Mouse (Mus musculus) limb, embryonic 10.5 days (tissue): ENCODE results near the gene Synpr. TPM values are rescaled to one million over a fixed set of nuclear protein-coding genes. Genes with fewer than 3 reads are reported as not detected.

Source experiments
- DNase-seq: peaks from one replicate; pipeline ENCODE4 v3.0.0-alpha.2; 2017; ENCODE audit warnings: low spot score
- H3K27ac ChIP-seq: fragments of 300-500 bp; sonication (generic); 2 replicates; pipeline ENCODE4 v1.5.1; 2016; ENCODE audit warnings: mild to moderate bottlenecking
- H3K27me3 ChIP-seq: fragments of 300-500 bp; sonication (generic); 2 replicates; pipeline ENCODE4 v1.6.1; 2016; ENCODE audit warnings: low read depth, mild to moderate bottlenecking; ENCODE audit not compliant: poor library complexity, severe bottlenecking
- H3K36me3 ChIP-seq: fragments of 300-500 bp; sonication (generic); 2 replicates; pipeline ENCODE4 v1.6.1; 2016; ENCODE audit warnings: mild to moderate bottlenecking, moderate library complexity
- H3K4me1 ChIP-seq: fragments of 300-500 bp; sonication (generic); 2 replicates; pipeline ENCODE4 v1.6.1; 2016
- H3K4me3 ChIP-seq: fragments of 300-500 bp; sonication (generic); 2 replicates; pipeline ENCODE4 v1.5.1; 2016; ENCODE audit warnings: mild to moderate bottlenecking, moderate library complexity
- H3K9me3 ChIP-seq: fragments of 300-500 bp; sonication (generic); replicated peaks from 2 replicates; pipeline ENCODE4 v1.6.1; 2016; ENCODE audit warnings: mild to moderate bottlenecking
- WGBS: fragments of 180-500 bp; shearing (Covaris S2); methylation state at CpG from one replicate; pipeline ENCODE4 v1.1.7; 2016; 5-methylcytosine and 5-hydroxymethylcytosine counted together
- polyA plus RNA-seq: library from polyadenylated mRNA; unstranded; fragments of >200 nt; fragmentation: Nextera tagmentation; extraction: Ambion mirVana; gene quantifications from 2 replicates; pipeline ENCODE4 v1.2.1, GENCODE M21; 2016

Synpr gene
- polyA plus RNA-seq, 1 experiment from 2014 or later: 1.7 TPM

GRCm38 (mm10) chr14:13477821-13478220 lies 193.2 kb downstream of the Synpr start:
- Histone ChIP-seq H3K9me3 (no peaks in the 10 kb centered on the region), H3K4me3 (no peak overlapping the region), H3K27ac (no peak overlapping the region), H3K27me3 (no peaks in the 10 kb centered on the region), H3K4me1 (no peaks in the 10 kb centered on the region), H3K36me3 (no peaks in the 10 kb centered on the region)
- WGBS: 80% methylated on average over 1 of the region's 1 CpGs
- DNase-seq: no peak

GRCm38 (mm10) chr14:13505355-13505754 lies 220.8 kb downstream of the Synpr start:
- Histone ChIP-seq H3K9me3 (no peaks in the 10 kb centered on the region), H3K27ac (no peak overlapping the region), H3K4me3 (no peak overlapping the region), H3K36me3 (no peaks in the 10 kb centered on the region), H3K4me1 (no peaks in the 10 kb centered on the region), H3K27me3 (no peaks in the 10 kb centered on the region)
- WGBS: 57% methylated on average over 5 of the region's 5 CpGs
- peak; percentile 43 for DNase-seq

- 94% methylated on average over 5 of the region's 5 CpGs for WGBS
- no peak for DNase-seq
- H3K4me3 ChIP-seq: no peak overlapping the region
- no peak overlapping the region for H3K27ac ChIP-seq
- H3K9me3 ChIP-seq: no peaks in the 10 kb centered on the region
- no peaks in the 10 kb centered on the region for H3K36me3 ChIP-seq
- H3K27me3 ChIP-seq: no peaks in the 10 kb centered on the region
- no peaks in the 10 kb centered on the region for H3K4me1 ChIP-seq
Observed at GRCm38 (mm10) chr14:13518608-13519139, 234.1 kb downstream of the Synpr start.

GRCm38 (mm10) chr14:13519239-13520011 lies 234.8 kb downstream of the Synpr start:
- H3K4me1 ChIP-seq: no peaks in the 10 kb centered on the region
- no peaks in the 10 kb centered on the region for H3K27me3 ChIP-seq
- H3K27ac ChIP-seq: no peak overlapping the region
- DNase-seq: no peak
- WGBS: 68% methylated on average over 7 of the region's 7 CpGs
- no peaks in the 10 kb centered on the region for H3K9me3 ChIP-seq
- no peaks in the 10 kb centered on the region for H3K36me3 ChIP-seq
- no peak overlapping the region for H3K4me3 ChIP-seq

GRCm38 (mm10) chr14:13547746-13548145 lies 263.2 kb downstream of the Synpr start:
- H3K27me3 ChIP-seq: no peaks in the 10 kb centered on the region
- H3K4me3 ChIP-seq: no peak overlapping the region
- no peaks in the 10 kb centered on the region for H3K36me3 ChIP-seq
- no peak for DNase-seq
- no peaks in the 10 kb centered on the region for H3K4me1 ChIP-seq
- H3K27ac ChIP-seq: no peak overlapping the region
- H3K9me3 ChIP-seq: no peaks in the 10 kb centered on the region
- WGBS: 67% methylated on average over 2 of the region's 2 CpGs

- H3K36me3 ChIP-seq: no peaks in the 10 kb centered on the region
- no peaks in the 10 kb centered on the region for H3K27me3 ChIP-seq
- WGBS: 87% methylated on average over 4 of the region's 4 CpGs
- DNase-seq: no peak
- H3K4me3 ChIP-seq: no peak overlapping the region
- no peak overlapping the region for H3K27ac ChIP-seq
- H3K4me1 ChIP-seq: no peaks in the 10 kb centered on the region
- no peaks in the 10 kb centered on the region for H3K9me3 ChIP-seq
Observed at GRCm38 (mm10) chr14:13551209-13551608, 266.6 kb downstream of the Synpr start.

- WGBS: 70% methylated on average over 1 of the region's 1 CpGs
- no peak for DNase-seq
- H3K36me3 ChIP-seq: no peaks in the 10 kb centered on the region
- no peak overlapping the region for H3K4me3 ChIP-seq
- H3K27ac ChIP-seq: no peak overlapping the region
- no peaks in the 10 kb centered on the region for H3K4me1 ChIP-seq
- no peaks in the 10 kb centered on the region for H3K27me3 ChIP-seq
- no peaks in the 10 kb centered on the region for H3K9me3 ChIP-seq
Observed at GRCm38 (mm10) chr14:13553616-13554370, 269.2 kb downstream of the Synpr start.

- WGBS: 94% methylated on average over 4 of the region's 4 CpGs
- Histone ChIP-seq H3K36me3 (no peaks in the 10 kb centered on the region), H3K4me1 (no peaks in the 10 kb centered on the region), H3K27me3 (no peaks in the 10 kb centered on the region), H3K27ac (no peak overlapping the region), H3K9me3 (no peaks in the 10 kb centered on the region), H3K4me3 (no peak overlapping the region)
- no peak for DNase-seq
Observed at GRCm38 (mm10) chr14:13554631-13555030, 270.1 kb downstream of the Synpr start.

- Histone ChIP-seq H3K36me3 (no peaks in the 10 kb centered on the region), H3K27me3 (no peaks in the 10 kb centered on the region), H3K4me1 (no peaks in the 10 kb centered on the region), H3K27ac (no peak overlapping the region), H3K9me3 (no peaks in the 10 kb centered on the region), H3K4me3 (no peak overlapping the region)
- DNase-seq: no peak
- WGBS: 92% methylated on average over 2 of the region's 2 CpGs
Observed at GRCm38 (mm10) chr14:13558117-13558516, 273.5 kb downstream of the Synpr start.

- Histone ChIP-seq H3K9me3 (no peaks in the 10 kb centered on the region), H3K4me3 (no peak overlapping the region), H3K27me3 (no peaks in the 10 kb centered on the region), H3K36me3 (no peaks in the 10 kb centered on the region), H3K4me1 (no peaks in the 10 kb centered on the region), H3K27ac (no peak overlapping the region)
- no peak for DNase-seq
- WGBS: 95% methylated on average over 1 of the region's 1 CpGs
Observed at GRCm38 (mm10) chr14:13567250-13567649, 282.7 kb downstream of the Synpr start.

- DNase-seq: no peak
- Histone ChIP-seq H3K36me3 (no peaks in the 10 kb centered on the region), H3K27ac (no peak overlapping the region), H3K4me1 (peaks cover 7% of the 10 kb centered on the region; the same call in 1 of the 2 replicates), H3K4me3 (no peak overlapping the region), H3K9me3 (no peaks in the 10 kb centered on the region), H3K27me3 (no peaks in the 10 kb centered on the region)
- WGBS: 91% methylated on average over 2 of the region's 2 CpGs
Observed at GRCm38 (mm10) chr14:13567996-13568395, 283.4 kb downstream of the Synpr start.

GRCm38 (mm10) chr14:13571941-13572340 lies 287.4 kb downstream of the Synpr start:
- H3K9me3 ChIP-seq: no peaks in the 10 kb centered on the region
- H3K27ac ChIP-seq: no peak overlapping the region
- peaks cover 7% of the 10 kb centered on the region; the same call in 1 of the 2 replicates for H3K4me1 ChIP-seq
- no peak overlapping the region for H3K4me3 ChIP-seq
- DNase-seq: no peak
- no peaks in the 10 kb centered on the region for H3K27me3 ChIP-seq
- H3K36me3 ChIP-seq: no peaks in the 10 kb centered on the region

- DNase-seq: no peak
- H3K27ac ChIP-seq: no peak overlapping the region
- 8% methylated on average over 1 of the region's 1 CpGs for WGBS
Observed at GRCm38 (mm10) chr14:13572530-13572929, 287.9 kb downstream of the Synpr start.

More at GRCm38 (mm10) chr14:13572530-13572929, 287.9 kb downstream of the Synpr start:
- Histone ChIP-seq H3K36me3 (no peaks in the 10 kb centered on the region), H3K27me3 (no peaks in the 10 kb centered on the region), H3K4me3 (no peak overlapping the region), H3K4me1 (peaks cover 7% of the 10 kb centered on the region; the same call in 1 of the 2 replicates), H3K9me3 (no peaks in the 10 kb centered on the region)
